Mouse (Mus musculus): Measurements from ENCODE around the gene Fas.

- TF ChIP-seq CTCF (IDR thresholded peaks at IDR 0.05) (no peak), POLR2A (IDR thresholded peaks at IDR 0.05; ENCODE audit: insufficient read depth, low read depth, low read length) (no peak)
These were observed 3.0 kb downstream of the Fas start for GRCm38 (mm10) chr19:34293376-34293947.
